Mouse (Mus musculus) liver, embryonic 14.5 days (tissue): Measurements from ENCODE around the gene Rinl.

Experiments
- CTCF ChIP-seq: IDR thresholded peaks from 2 replicates; pipeline ENCODE4 v1.5.1; 2016; ENCODE audit warnings: antibody characterized with exemption, low read depth, control low read depth
- EP300 ChIP-seq: IDR thresholded peaks from 2 replicates; pipeline ENCODE4 v1.6.1; 2016; ENCODE audit warnings: antibody characterized with exemption, low read depth

DNA sequence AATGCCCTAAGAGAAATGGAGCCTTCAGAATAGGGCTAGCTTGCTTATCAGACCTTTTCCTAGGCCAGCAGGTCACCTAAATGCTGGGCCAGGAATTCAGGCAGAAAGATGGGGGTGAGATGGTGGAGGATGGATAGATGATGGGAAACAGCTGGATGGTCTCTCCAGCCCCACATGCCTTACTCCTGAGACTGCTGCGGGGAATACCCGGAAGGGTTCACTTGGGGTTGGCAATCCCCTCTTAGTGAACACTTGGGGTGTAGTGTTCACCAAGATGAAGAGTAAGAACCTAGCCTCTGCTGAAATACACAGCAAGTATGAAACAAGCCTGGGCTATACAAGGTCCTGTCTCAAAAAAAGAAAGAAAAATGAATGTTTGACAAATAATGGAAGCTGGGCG is 466 bp downstream of the Rinl start:
- no peak for TF ChIP-seq EP300
- no peak for TF ChIP-seq CTCF
